Mouse (Mus musculus) midbrain, embryonic 11.5 days (tissue): ENCODE measurements around the gene Mpped2. TPM values are rescaled to one million over a fixed set of nuclear protein-coding genes. Genes with fewer than 3 reads are reported as not detected.

Source experiments
- ATAC-seq: fragments of 200-750 bp; cut with Nextera tagmentation; 2 replicates; pipeline ENCODE4 v1.8.0; 2017; ENCODE audit warnings: moderate TSS enrichment, moderate library complexity; ENCODE audit not compliant: low FRiP score
- DNase-seq: peaks from one replicate; pipeline ENCODE4 v3.0.0; 2015; ENCODE audit warnings: low spot score; ENCODE audit errors: missing footprints
- H3K27ac ChIP-seq: fragments of 300-500 bp; sonication (generic); 2 replicates; pipeline ENCODE4 v1.5.1; 2014; ENCODE audit warnings: low read depth, low read length
- H3K27me3 ChIP-seq: fragments of 300-500 bp; sonication (generic); 2 replicates; pipeline ENCODE4 v1.6.1; 2014; ENCODE audit warnings: mild to moderate bottlenecking, low read length, moderate library complexity, mixed read lengths; ENCODE audit not compliant: control insufficient read depth, insufficient read depth
- H3K36me3 ChIP-seq: fragments of 300-500 bp; sonication (generic); 2 replicates; pipeline ENCODE4 v1.6.1; 2014; ENCODE audit warnings: mild to moderate bottlenecking, low read length, moderate library complexity, mixed read lengths; ENCODE audit not compliant: control insufficient read depth, insufficient read depth
- H3K4me1 ChIP-seq: fragments of 300-500 bp; sonication (generic); 2 replicates; pipeline ENCODE4 v1.6.1; 2014; ENCODE audit warnings: low read length; ENCODE audit not compliant: control insufficient read depth, insufficient read depth
- H3K4me2 ChIP-seq: fragments of 300-500 bp; sonication (generic); 2 replicates; pipeline ENCODE4 v1.6.1; 2014; ENCODE audit warnings: mild to moderate bottlenecking, moderate library complexity
- H3K4me3 ChIP-seq: fragments of 300-500 bp; sonication (generic); 2 replicates; pipeline ENCODE4 v1.5.1; 2014; ENCODE audit warnings: low read depth, low read length
- H3K9ac ChIP-seq: fragments of 300-500 bp; sonication (generic); 2 replicates; pipeline ENCODE4 v1.6.1; 2014; ENCODE audit warnings: low read length
- H3K9me3 ChIP-seq: fragments of 300-500 bp; sonication (generic); 2 replicates; pipeline ENCODE4 v1.6.1; 2016; ENCODE audit warnings: low read length; ENCODE audit not compliant: control insufficient read depth
- WGBS: fragments of 180-500 bp; shearing (Covaris S2); extraction: QIAGEN DNeasy Blood & Tissue Kit; methylation state at CpG from one replicate; pipeline ENCODE4 v1.1.7; 2014; 5-methylcytosine and 5-hydroxymethylcytosine counted together
- polyA plus RNA-seq: library from polyadenylated mRNA; unstranded; fragments of >200 nt; fragmentation: Nextera tagmentation; extraction: Ambion mirVana; gene quantifications from 2 replicates; pipeline ENCODE4 v1.2.1, GENCODE M21; 2014

Mpped2 gene
- polyA plus RNA-seq, 1 experiment from 2014 or later = 43.9 TPM

- DNase-seq = no peak
- no peaks in the 10 kb centered on the region for H3K4me1 ChIP-seq
- no peak overlapping the region for H3K9ac ChIP-seq
- no peak for ATAC-seq
- WGBS = 87% methylated on average over 9 of the region's 9 CpGs
- H3K36me3 ChIP-seq = no peaks in the 10 kb centered on the region; the same call in 1 of the 2 replicates
- H3K27me3 ChIP-seq = no peaks in the 10 kb centered on the region
- H3K4me2 ChIP-seq = no peak overlapping the region
- no peaks in the 10 kb centered on the region for H3K9me3 ChIP-seq
- H3K27ac ChIP-seq = no peak overlapping the region
- H3K4me3 ChIP-seq = no peak overlapping the region
These were observed 180.1 kb downstream of the Mpped2 start for GRCm38 (mm10) chr2:106873166-106873565.

DNA sequence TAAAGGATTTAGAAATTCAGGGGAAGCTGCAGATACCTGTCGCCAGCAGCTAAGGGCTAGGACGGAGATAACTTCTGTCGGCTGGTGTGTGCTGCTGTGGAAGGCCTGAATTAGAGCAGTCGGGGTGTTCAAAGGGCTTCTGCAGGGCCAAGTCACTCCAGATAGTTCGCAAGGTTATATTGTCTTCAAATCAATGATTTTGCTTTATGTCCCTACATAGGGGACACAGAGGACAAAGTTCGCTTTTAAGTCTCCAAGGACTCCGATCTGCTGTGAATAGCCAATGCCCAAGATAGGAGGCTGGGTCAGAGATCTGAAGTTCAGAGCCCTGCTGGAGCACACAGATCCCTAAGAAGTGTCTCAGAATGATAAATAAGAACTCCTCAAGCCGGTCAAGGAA lies 190.3 kb downstream of the Mpped2 start:
- H3K27me3 ChIP-seq = no peaks in the 10 kb centered on the region
- no peak for ATAC-seq

DNA sequence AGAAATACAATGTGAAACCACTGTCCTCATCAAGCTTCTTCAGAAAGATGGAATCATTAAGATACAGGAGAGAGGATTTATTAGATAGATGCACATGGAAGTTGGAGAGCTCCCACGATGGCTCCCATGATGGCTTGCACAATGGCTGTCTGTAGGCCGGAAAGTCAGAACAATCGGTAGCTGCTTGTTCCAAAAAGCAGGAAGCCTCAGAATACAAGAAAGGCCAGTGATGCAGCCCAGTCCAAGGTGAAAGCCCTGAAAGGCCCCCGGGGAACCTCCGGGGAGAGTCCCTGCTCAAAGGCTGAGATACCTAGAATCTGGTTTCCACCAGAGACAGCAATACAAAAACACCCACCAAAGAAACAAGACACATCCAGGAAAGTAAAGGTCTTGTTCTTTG lies 195.1 kb downstream of the Mpped2 start:
- no peaks in the 10 kb centered on the region for H3K4me1 ChIP-seq
- no peak overlapping the region for H3K9ac ChIP-seq
- no peak overlapping the region for H3K4me2 ChIP-seq
- no peaks in the 10 kb centered on the region for H3K36me3 ChIP-seq
- no peak overlapping the region for H3K4me3 ChIP-seq
- H3K9me3 ChIP-seq = no peaks in the 10 kb centered on the region
- 96% methylated on average over 5 of the region's 5 CpGs for WGBS
- H3K27ac ChIP-seq = no peak overlapping the region
- ATAC-seq (no peak), DNase-seq (peak; percentile 47)
- no peaks in the 10 kb centered on the region for H3K27me3 ChIP-seq

More for the DNA sequence above, 190.3 kb downstream of the Mpped2 start:
- Histone ChIP-seq H3K4me1 (no peaks in the 10 kb centered on the region), H3K27ac (no peak overlapping the region), H3K36me3 (no peaks in the 10 kb centered on the region), H3K9me3 (no peaks in the 10 kb centered on the region), H3K4me3 (no peak overlapping the region), H3K4me2 (no peak overlapping the region), H3K9ac (no peak overlapping the region)
- DNase-seq = no peak
- 83% methylated on average over 8 of the region's 8 CpGs for WGBS

DNA sequence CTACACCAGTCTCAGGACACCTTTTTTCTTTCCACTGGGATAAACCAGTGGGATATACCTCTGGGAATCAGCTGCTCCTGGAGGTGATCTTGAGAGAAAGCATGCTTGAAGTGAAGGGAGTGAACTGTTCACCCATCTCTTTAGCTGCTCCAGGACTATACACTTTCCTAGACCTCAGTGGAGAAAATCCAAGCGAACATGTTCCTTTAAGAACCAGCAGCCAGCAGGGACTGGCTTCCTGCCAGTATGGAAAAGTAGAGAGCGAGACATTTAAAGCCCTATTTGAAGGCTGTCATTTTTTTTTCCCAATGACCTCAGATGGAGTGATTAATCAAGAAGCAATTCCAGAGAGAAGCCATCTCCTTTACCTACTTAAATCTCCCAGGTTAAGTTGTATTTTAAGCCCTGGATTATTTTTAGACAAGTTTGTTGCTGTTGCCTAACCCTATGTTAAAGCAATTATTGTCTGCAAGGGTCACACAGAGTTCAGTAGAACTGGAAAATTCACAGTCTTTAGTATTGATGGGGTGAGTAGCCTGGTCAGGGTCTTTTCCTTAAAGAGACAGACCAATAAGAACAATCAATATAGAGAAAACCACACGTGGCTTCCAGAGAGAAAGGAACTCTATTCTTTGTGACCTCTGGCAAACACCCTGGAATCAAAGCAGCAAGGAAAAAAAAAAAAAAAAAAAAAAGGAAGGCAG lies 196.4 kb downstream of the Mpped2 start:
- no peak overlapping the region for H3K4me2 ChIP-seq
- H3K4me1 ChIP-seq = no peaks in the 10 kb centered on the region
- no peaks in the 10 kb centered on the region for H3K9me3 ChIP-seq
- 52% methylated on average over 3 of the region's 3 CpGs for WGBS
- H3K27me3 ChIP-seq = no peaks in the 10 kb centered on the region
- H3K36me3 ChIP-seq = no peaks in the 10 kb centered on the region
- no peak overlapping the region for H3K27ac ChIP-seq
- no peak overlapping the region for H3K4me3 ChIP-seq
- ATAC-seq = no peak
- no peak overlapping the region for H3K9ac ChIP-seq
- peak; percentile 79 for DNase-seq

- Histone ChIP-seq H3K9ac (no peak overlapping the region), H3K4me1 (0 out of 2 replicates have a peak, but pooled peaks cover 5% of the 10 kb centered on the region), H3K4me3 (no peak overlapping the region), H3K36me3 (no peaks in the 10 kb centered on the region), H3K27ac (no peak overlapping the region), H3K4me2 (no peak overlapping the region), H3K27me3 (no peaks in the 10 kb centered on the region), H3K9me3 (no peaks in the 10 kb centered on the region)
- no peak for ATAC-seq
- 19% methylated on average over 3 of the region's 3 CpGs for WGBS
- peak; percentile 83 for DNase-seq
These were observed 200.3 kb downstream of the Mpped2 start for GRCm38 (mm10) chr2:106893376-106893775.

DNA sequence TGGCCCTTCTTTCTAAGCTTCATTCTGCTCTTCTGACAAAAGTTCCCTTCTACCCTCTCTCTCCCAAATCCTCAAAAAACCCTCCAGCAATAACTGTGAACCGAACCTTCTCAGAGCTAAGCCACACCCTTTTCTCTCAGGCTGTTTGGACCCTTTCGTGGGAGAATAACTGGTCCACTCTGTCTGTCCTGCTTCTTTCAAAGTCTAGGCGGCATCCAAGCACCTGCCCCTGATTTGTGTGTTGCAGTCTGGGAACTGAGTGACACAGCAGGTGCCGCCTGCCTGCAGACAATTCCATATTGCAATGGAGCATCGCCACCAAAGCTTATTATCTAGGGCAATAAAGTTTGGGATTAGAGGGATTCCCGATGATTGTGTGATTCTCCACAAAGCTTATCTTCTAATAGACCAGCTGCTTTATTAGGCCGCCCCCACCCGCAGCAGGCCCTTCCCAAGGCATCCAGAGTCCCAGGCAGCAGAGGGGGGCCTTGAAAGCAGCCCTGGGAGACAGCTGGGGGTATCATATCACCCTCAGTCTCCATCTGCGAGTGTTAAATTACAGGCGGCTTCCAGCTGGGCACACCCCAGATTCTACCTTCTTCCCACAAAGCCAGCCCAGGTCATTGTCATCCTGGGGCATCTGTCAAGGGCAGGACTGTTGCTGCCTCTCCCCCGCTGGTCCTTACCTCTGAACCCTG lies 202.4 kb downstream of the Mpped2 start:
- no peaks in the 10 kb centered on the region for H3K27me3 ChIP-seq
- ATAC-seq = peak; percentile 89
- DNase-seq = peak; percentile 90
- 0 out of 2 replicates have a peak, but pooled peaks cover 5% of the 10 kb centered on the region for H3K4me1 ChIP-seq
- 17% methylated on average over 11 of the region's 11 CpGs for WGBS
- no peak overlapping the region for H3K4me2 ChIP-seq
- no peak overlapping the region for H3K9ac ChIP-seq
- H3K9me3 ChIP-seq = no peaks in the 10 kb centered on the region
- H3K27ac ChIP-seq = peak overlapping the region; percentile 0; the same call in 1 of the 2 replicates
- no peak overlapping the region for H3K4me3 ChIP-seq
- H3K36me3 ChIP-seq = no peaks in the 10 kb centered on the region

GRCm38 (mm10) chr2:106896024-106896384 lies 202.9 kb downstream of the Mpped2 start:
- ATAC-seq (peak; percentile 30), DNase-seq (no peak)
- H3K4me2 ChIP-seq = no peak overlapping the region
- H3K4me3 ChIP-seq = no peak overlapping the region
- H3K4me1 ChIP-seq = 0 out of 2 replicates have a peak, but pooled peaks cover 5% of the 10 kb centered on the region
- peak overlapping the region; percentile 0; the same call in 1 of the 2 replicates for H3K27ac ChIP-seq
- H3K27me3 ChIP-seq = no peaks in the 10 kb centered on the region
- 39% methylated on average over 4 of the region's 4 CpGs for WGBS
- H3K36me3 ChIP-seq = no peaks in the 10 kb centered on the region
- no peaks in the 10 kb centered on the region for H3K9me3 ChIP-seq
- H3K9ac ChIP-seq = no peak overlapping the region

GRCm38 (mm10) chr2:106911951-106912480 lies 218.9 kb downstream of the Mpped2 start:
- H3K9me3 ChIP-seq = no peaks in the 10 kb centered on the region
- WGBS = 81% methylated on average over 6 of the region's 6 CpGs
- H3K36me3 ChIP-seq = no peaks in the 10 kb centered on the region
- H3K27ac ChIP-seq = no peak overlapping the region
- ATAC-seq (no peak), DNase-seq (peak; percentile 83)
- H3K4me1 ChIP-seq = no peaks in the 10 kb centered on the region
- no peak overlapping the region for H3K4me2 ChIP-seq
- H3K27me3 ChIP-seq = no peaks in the 10 kb centered on the region
- H3K9ac ChIP-seq = no peak overlapping the region
- H3K4me3 ChIP-seq = no peak overlapping the region
